Mouse (Mus musculus) heart, adult 2 months (tissue): Measurements from ENCODE around the gene Gins1. TPM values are rescaled to one million over a fixed set of nuclear protein-coding genes. Genes with fewer than 3 reads are reported as not detected.

Experiments used
- DNase-seq, 2 experiments: peaks; one replicate each; pipeline ENCODE4 v3.0.0; 2021
- H3K27ac ChIP-seq: fragments of 200-600 bp; 2 replicates; pipeline ENCODE4 v1.8.1; 2022
- H3K27me3 ChIP-seq: fragments of 200-500 bp; 2 replicates; pipeline ENCODE4 v1.6.1; 2012; ENCODE audit warnings: mild to moderate bottlenecking, low read length, inconsistent platforms, mixed read lengths; ENCODE audit not compliant: control insufficient read depth, insufficient read depth
- H3K36me3 ChIP-seq: fragments of 200-500 bp; 2 replicates; pipeline ENCODE4 v1.6.1; 2012; ENCODE audit warnings: low read length, inconsistent platforms; ENCODE audit not compliant: control insufficient read depth, insufficient read depth
- H3K4me1 ChIP-seq: fragments of 200-500 bp; 2 replicates; pipeline ENCODE4 v1.6.1; 2011; ENCODE audit warnings: low read length; ENCODE audit not compliant: control insufficient read depth, insufficient read depth
- H3K4me3 ChIP-seq: fragments of 200-600 bp; 2 replicates; pipeline ENCODE4 v1.8.1; 2022
- H3K79me2 ChIP-seq: fragments of 200-500 bp; replicated peaks from 2 replicates; pipeline ENCODE4 v1.6.1; 2012; ENCODE audit warnings: mild to moderate bottlenecking, inconsistent platforms, low read length, moderate library complexity, mixed read lengths; ENCODE audit not compliant: control insufficient read depth, insufficient read depth
- H3K9ac ChIP-seq: fragments of 200-500 bp; 2 replicates; pipeline ENCODE4 v1.6.1; 2012; ENCODE audit warnings: low read depth, mild to moderate bottlenecking, control low read depth, inconsistent platforms, low read length, mixed read lengths
- CTCF ChIP-seq: fragments of 200-600 bp; IDR thresholded peaks from 2 replicates; pipeline ENCODE4 v1.8.1; 2022; ENCODE audit warnings: antibody characterized with exemption, mild to moderate bottlenecking, moderate library complexity
- EP300 ChIP-seq: fragments of 200-500 bp; IDR thresholded peaks from 2 replicates; pipeline ENCODE4 v1.6.1; 2011; ENCODE audit warnings: low read depth, low read length, control low read depth; ENCODE audit not compliant: insufficient read depth
- POLR2A ChIP-seq: fragments of 200-500 bp; IDR thresholded peaks from 2 replicates; pipeline ENCODE4 v1.6.1; 2011; ENCODE audit warnings: mild to moderate bottlenecking, low read depth, low read length, control low read depth; ENCODE audit not compliant: insufficient read depth
- WGBS: fragments of 180-500 bp; shearing (Covaris S2); methylation state at CpG from one replicate; pipeline ENCODE4 v1.1.7; 2018; 5-methylcytosine and 5-hydroxymethylcytosine counted together
- intact Hi-C: fragments of 180-260 bp; cut with DNase I; formaldehyde crosslinking; loops from one replicate; pipeline ENCODE4 v1.15.1; 2025
- polyA plus RNA-seq: library from polyadenylated mRNA; depleted of rRNA; stranded (reverse); fragments of >200 nt; gene quantifications from 2 replicates; pipeline ENCODE4 v1.2.3, GENCODE M21; 2012
- total RNA-seq, 2 experiments: library from RNA; stranded (reverse); gene quantifications; 2 replicates each; pipeline ENCODE4 v1.2.3; 2021

The Gins1 gene
- total and polyA plus RNA-seq, 3 experiments = 1.8 to 5.5 (median 3.3) TPM

DNA sequence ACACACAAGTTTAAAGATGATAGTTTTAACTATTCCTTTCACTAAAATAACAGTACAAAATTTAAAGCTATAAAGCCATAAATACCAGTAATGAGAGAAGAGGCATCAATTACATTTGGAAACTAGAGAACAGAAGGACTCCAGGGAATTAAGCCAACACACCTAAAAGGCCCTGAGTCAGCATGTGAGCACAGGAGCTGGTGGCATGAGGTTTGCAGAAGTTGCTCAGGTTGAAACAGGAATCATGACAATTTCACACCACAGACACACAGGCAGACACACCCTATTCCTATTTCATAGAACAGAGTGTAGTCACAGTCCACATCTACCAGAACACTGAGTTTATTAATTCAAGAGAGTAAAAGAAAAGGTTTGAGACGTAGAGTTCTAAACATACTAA lies 30.7 kb upstream of the Gins1 start:
- 92% methylated on average over 1 of the region's 1 CpGs for WGBS
- no peak overlapping the region for H3K27ac ChIP-seq
- intact Hi-C loops = no loop called here

DNA sequence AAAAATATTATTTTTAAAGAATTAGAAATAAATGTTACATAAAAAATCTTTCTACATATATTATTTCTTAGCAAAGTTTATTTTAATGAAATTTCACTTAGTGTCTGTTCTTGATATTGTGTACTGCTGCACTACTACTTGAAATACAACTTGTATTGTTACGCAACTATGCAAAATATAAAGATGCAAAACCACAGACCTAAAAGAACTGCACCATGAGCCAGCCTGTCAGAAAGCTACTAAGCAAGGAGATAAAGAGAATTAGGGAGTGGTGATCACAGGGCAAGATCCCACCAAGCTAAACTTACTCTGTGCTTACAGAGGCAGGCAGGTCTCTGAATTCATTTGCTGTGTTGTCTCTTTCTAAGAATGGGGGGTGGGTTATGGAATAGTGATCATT lies 30.0 kb upstream of the Gins1 start:
- H3K9ac ChIP-seq = no peak overlapping the region
- H3K27me3 ChIP-seq = no peaks in the 10 kb centered on the region
- WGBS = 96% methylated on average over 1 of the region's 1 CpGs
- no peaks in the 10 kb centered on the region for H3K36me3 ChIP-seq
- no peak overlapping the region for H3K4me3 ChIP-seq
- intact Hi-C loops = no loop called here
- H3K27ac ChIP-seq = no peak overlapping the region
- TF ChIP-seq EP300 (no peak), CTCF (no peak), POLR2A (no peak)
- no peak for DNase-seq
- H3K4me1 ChIP-seq = peaks cover 1% of the 10 kb centered on the region; the same call in 1 of the 2 replicates
- H3K79me2 ChIP-seq = no peaks in the 10 kb centered on the region

More for the DNA sequence above, 30.7 kb upstream of the Gins1 start:
- Histone ChIP-seq H3K4me3 (no peak overlapping the region), H3K9ac (no peak overlapping the region), H3K36me3 (no peaks in the 10 kb centered on the region), H3K4me1 (peaks cover 1% of the 10 kb centered on the region; the same call in 1 of the 2 replicates), H3K27me3 (no peaks in the 10 kb centered on the region), H3K79me2 (no peaks in the 10 kb centered on the region)
- no peak for DNase-seq
- no peak for TF ChIP-seq POLR2A
- TF ChIP-seq EP300 = no peak
- no peak for TF ChIP-seq CTCF

DNA sequence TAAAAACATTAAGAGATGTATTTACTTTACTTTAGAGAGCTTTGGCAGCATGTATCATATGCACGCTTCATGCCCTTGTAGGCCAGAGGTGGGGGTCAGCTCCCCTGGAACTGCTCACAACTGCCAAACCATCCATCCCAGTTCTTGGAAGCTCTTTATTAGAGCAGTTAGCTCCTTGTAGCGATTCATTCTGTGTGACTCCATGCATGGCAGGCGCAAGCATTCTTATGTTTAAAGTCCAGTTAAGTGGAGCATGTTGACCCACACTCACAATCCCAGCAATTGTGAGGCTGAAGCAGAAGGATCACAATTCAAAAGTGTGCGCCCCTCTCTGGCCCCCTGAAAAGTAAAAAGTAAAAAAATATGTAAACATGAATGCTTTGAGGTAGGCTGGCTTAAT lies 27.6 kb upstream of the Gins1 start:
- H3K27ac ChIP-seq = no peak overlapping the region
- no peak overlapping the region for H3K4me3 ChIP-seq
- intact Hi-C loops = no loop called here
- TF ChIP-seq CTCF (no peak), POLR2A (no peak), EP300 (no peak)
- DNase-seq = no peak
- H3K79me2 ChIP-seq = no peaks in the 10 kb centered on the region
- no peak overlapping the region for H3K9ac ChIP-seq
- H3K36me3 ChIP-seq = no peaks in the 10 kb centered on the region
- no peaks in the 10 kb centered on the region for H3K27me3 ChIP-seq
- H3K4me1 ChIP-seq = peaks cover 1% of the 10 kb centered on the region; the same call in 1 of the 2 replicates
- 93% methylated on average over 4 of the region's 4 CpGs for WGBS

DNA sequence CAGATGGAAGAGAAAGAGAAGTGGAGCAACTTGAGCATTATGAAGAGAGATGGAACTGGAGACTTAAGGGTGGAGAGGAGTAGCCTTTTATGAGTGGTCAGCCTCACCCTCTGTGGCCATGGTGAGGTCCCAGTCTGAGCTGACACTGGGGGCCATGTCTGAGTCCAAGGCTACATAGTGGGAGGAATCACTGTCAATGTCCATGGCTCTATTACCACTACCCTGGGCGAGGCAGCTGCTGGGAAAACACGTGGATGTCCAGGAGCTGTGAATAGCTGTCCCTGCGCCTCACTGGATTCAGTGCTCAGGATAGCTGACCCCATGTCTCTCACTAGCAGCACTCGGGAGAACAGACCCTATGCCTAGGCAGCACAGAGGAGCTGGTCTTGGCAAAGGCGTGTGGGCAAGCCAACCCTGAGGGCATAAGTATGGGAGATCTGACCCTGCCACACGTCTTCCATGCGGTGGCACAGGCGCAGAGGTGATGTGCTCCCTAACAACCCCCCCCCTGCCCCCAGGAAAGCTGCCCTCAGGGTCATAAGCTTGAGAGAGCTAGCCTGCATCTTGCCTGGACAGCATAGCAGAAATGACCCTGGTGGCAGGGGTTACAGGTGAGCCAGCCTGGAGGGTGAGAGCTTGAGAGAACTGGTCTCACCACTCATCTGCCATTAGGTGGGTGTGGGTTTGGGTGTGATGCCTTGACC lies 21.0 kb upstream of the Gins1 start:
- DNase-seq = no peak
- H3K27me3 ChIP-seq = no peaks in the 10 kb centered on the region
- no peaks in the 10 kb centered on the region for H3K4me1 ChIP-seq
- no peak overlapping the region for H3K4me3 ChIP-seq
- H3K79me2 ChIP-seq = 0 out of 2 replicates have a peak, but pooled peaks cover 1% of the 10 kb centered on the region
- intact Hi-C loops = no loop called here
- 91% methylated on average over 8 of the region's 8 CpGs for WGBS
- H3K36me3 ChIP-seq = no peaks in the 10 kb centered on the region
- no peak overlapping the region for H3K9ac ChIP-seq
- H3K27ac ChIP-seq = no peak overlapping the region
- no peak for TF ChIP-seq POLR2A
- TF ChIP-seq EP300 = no peak
- no peak for TF ChIP-seq CTCF

DNA sequence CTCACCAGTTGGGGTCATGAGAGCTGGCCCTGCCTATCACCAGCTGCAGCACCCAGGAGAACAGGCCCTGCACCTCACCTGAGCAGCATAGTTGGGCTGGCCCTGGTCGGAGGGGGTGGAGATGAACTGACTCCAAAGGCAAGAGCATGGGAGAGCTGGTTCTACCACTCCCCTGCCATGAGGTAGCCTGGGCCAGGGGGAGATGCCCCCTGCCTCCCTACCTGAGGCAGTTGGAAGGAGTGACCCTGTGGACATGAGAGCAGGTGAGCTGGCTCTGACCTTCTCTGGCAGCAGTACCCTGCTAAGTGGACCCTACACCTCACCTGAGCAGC lies 20.5 kb upstream of the Gins1 start:
- DNase-seq = no peak
- 100% methylated on average over 1 of the region's 1 CpGs for WGBS
- no peaks in the 10 kb centered on the region for H3K4me1 ChIP-seq
- H3K79me2 ChIP-seq = 0 out of 2 replicates have a peak, but pooled peaks cover 1% of the 10 kb centered on the region
- no peak overlapping the region for H3K9ac ChIP-seq
- H3K4me3 ChIP-seq = no peak overlapping the region
- no peak overlapping the region for H3K27ac ChIP-seq
- TF ChIP-seq POLR2A (no peak), CTCF (no peak), EP300 (no peak)
- H3K36me3 ChIP-seq = no peaks in the 10 kb centered on the region
- H3K27me3 ChIP-seq = no peaks in the 10 kb centered on the region
- intact Hi-C loops = no loop called here

GRCm38 (mm10) chr2:150885814-150886213 lies 19.4 kb upstream of the Gins1 start:
- intact Hi-C loops = no loop called here
- Histone ChIP-seq H3K4me3 (no peak overlapping the region), H3K27me3 (no peaks in the 10 kb centered on the region), H3K4me1 (no peaks in the 10 kb centered on the region; the same call in 1 of the 2 replicates), H3K9ac (no peak overlapping the region), H3K79me2 (0 out of 2 replicates have a peak, but pooled peaks cover 1% of the 10 kb centered on the region), H3K36me3 (no peaks in the 10 kb centered on the region), H3K27ac (no peak overlapping the region)
- DNase-seq = no peak
- TF ChIP-seq POLR2A (no peak), CTCF (no peak), EP300 (no peak)
- 88% methylated on average over 1 of the region's 1 CpGs for WGBS

GRCm38 (mm10) chr2:150886315-150886714 lies 18.9 kb upstream of the Gins1 start:
- Histone ChIP-seq H3K79me2 (0 out of 2 replicates have a peak, but pooled peaks cover 1% of the 10 kb centered on the region), H3K27me3 (no peaks in the 10 kb centered on the region), H3K4me3 (no peak overlapping the region), H3K4me1 (no peaks in the 10 kb centered on the region; the same call in 1 of the 2 replicates), H3K27ac (no peak overlapping the region), H3K36me3 (no peaks in the 10 kb centered on the region), H3K9ac (no peak overlapping the region)
- TF ChIP-seq EP300 (no peak), POLR2A (no peak), CTCF (no peak)
- intact Hi-C loops = no loop called here
- DNase-seq = no peak
